Mouse (Mus musculus): ENCODE measurements around the gene Arid1b.

DNA sequence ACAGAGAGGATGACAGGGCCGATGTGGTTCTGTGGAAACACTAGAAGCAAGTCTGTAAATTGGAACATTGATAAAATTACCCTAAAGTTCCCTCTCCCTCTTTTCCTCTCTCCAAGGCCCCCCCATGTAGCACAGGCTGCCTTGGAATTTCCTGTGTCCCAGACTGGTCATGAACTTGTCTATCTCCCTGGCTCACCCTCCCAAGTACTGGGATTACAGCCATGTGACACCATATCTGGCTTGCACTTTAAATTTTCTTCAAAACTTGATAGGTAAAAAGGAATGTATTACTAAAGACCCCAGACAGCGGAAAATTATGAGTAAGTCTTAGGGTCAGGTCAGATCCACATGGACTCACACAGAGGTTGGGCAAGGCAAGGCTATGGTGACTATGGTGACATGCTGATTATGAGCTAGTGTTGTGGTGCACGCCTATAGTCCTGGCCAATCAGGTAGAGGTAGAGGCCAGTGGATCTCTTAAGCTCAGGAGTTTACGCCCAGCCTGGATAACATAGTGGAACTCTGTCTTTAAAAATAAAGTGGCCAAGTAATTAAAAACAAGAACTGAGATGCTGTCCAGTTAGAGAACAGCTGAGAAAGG lies 185.9 kb downstream of the Arid1b start:
- no peak for TF ChIP-seq HCFC1 (IDR thresholded peaks at IDR 0.05; ENCODE audit: borderline replicate concordance, insufficient read depth, low read length)
- no peak for TF ChIP-seq CHD2 (IDR thresholded peaks at IDR 0.05; ENCODE audit: low read depth, low read length)
- TF ChIP-seq ZNF384 (IDR thresholded peaks at IDR 0.05; ENCODE audit: low read depth, low read length) = no peak
- no peak for TF ChIP-seq ZC3H11A (IDR thresholded peaks at IDR 0.05; ENCODE audit: borderline replicate concordance, low read depth, low read length)
- no peak for TF ChIP-seq MAFK (IDR thresholded peaks at IDR 0.05; ENCODE audit: insufficient read depth, low read depth, low read length)

Data from ES-E14 (cell line).